Mouse (Mus musculus) heart, adult 18-20 months (tissue): ENCODE data around the gene Ovca2. TPM values are rescaled to one million over a fixed set of nuclear protein-coding genes. Genes with fewer than 3 reads are reported as not detected.

Experiments used
- microRNA-seq, 2 experiments: library from miRNA; unstranded; fragments of <30 nt; microRNA quantifications; one replicate each; pipeline ENCODE4 v1.2.0; 2022
- total RNA-seq, 2 experiments: library from RNA; stranded (reverse); gene quantifications; 2 replicates each; pipeline ENCODE4 v1.2.3; 2021

Ovca2 gene
- total RNA-seq, 2 experiments from 2014 or later = 5.5 to 7.0 TPM

Small RNAs within 50 kb of the gene (microRNA-seq; reads per million reads assigned to microRNA genes)
- gene Mir132 (561 to 954 reads per million in 2 experiments), gene Mir212 (23.1 to 23.8 reads per million in 2 experiments)

Other genes starting within 250 kb of the Ovca2 start
- gene Hic1, start 9.3 kb downstream of the Ovca2 start, total RNA-seq = 10 to 100 TPM in 1 of 2 experiments, 1 to 10 TPM in 1; 6.6 to 11.5 TPM
- gene Dph1, start 12.4 kb upstream of the Ovca2 start, total RNA-seq = 1 to 10 TPM; 8.7 to 9.8 TPM
- gene Rtn4rl1, start 14.9 kb upstream of the Ovca2 start, total RNA-seq = 1 to 10 TPM; 5.7 TPM
- gene Rpa1, start 169.5 kb upstream of the Ovca2 start, total RNA-seq = 10 to 100 TPM; 54.4 to 59.6 TPM
- gene Smyd4, start 169.6 kb upstream of the Ovca2 start, total RNA-seq = 1 to 10 TPM; 5.9 to 7.2 TPM
- gene Serpinf1, start 243.9 kb upstream of the Ovca2 start, total RNA-seq = 10 to 100 TPM; 16.0 to 21.0 TPM